Mouse (Mus musculus): ENCODE results near the gene Ss18l2.

Ss18l2 gene

DNA sequence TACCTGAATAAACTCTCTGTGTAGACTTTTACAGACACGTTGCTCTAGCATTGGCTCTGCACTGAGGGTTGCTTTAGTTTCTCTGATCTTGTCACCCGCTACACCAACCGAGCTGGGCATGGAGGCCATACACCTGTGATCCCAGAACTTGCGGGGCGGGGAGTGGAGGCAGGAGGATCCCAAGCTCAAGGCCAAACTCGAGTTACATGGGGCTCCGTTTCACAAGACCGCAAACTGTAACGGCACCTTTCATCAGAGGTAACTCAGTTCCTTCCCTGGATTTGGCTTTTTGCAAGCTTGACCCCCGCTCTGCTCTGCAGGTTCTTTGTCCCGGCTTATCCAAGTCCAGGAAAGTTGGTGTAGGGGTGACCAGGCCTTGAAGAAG lies 5.9 kb upstream of the Ss18l2 start:
- no peak for DNase-seq (ENCODE audit: low spot score)

DNA sequence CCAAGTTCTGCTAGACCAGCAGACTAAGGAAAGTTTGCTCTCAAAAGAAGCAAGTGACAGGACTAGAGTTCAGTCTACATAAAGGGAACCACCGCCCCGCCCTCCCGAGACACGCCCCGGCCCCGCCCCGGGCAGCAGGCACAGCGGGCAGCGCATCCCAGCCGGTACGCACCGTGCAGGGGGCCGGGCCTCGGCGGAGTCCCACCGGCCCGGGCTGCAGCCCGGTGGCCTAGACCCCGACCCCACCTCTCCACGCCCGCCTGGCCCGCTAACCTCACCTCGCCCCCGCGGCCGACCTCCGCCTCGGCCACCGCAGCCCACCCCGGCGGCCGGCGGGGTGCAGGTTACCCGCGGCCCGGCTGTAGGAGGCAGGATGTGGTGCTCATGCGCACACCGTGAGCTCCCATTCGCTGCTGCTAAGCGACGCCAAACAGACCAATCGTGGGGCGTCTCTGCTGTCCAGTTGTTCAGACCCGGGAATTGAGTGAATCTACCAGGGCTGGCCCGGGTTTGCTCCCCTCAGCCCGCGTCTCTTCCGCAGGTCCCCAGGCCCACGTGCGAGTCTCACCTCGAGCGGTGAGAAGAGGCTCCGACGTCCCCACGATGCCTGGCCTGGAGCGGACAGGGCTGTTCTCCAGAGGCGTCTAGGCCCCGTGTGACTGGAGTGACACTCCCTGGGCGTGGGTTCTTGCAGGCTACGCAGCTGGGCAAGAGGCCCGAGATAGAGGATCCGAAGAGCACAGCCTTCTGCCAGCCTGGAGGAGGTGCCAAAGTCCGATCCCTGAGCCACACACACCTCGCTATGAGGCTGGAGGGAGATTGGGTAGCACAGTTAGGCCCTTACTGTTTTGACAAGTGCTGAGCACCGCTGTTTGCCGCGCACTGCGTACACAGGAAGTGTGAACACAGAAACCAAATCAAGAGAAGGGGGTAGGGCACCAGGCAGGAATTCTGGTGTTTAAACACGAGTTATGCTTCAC lies 5.2 kb upstream of the Ss18l2 start, which contains the start of gene Sec22c:
Gene Sec22c (minus strand): TSS at position 845 of the 980 bp plus-strand sequence.
- peak; percentile 78 for DNase-seq (ENCODE audit: low spot score)

DNA sequence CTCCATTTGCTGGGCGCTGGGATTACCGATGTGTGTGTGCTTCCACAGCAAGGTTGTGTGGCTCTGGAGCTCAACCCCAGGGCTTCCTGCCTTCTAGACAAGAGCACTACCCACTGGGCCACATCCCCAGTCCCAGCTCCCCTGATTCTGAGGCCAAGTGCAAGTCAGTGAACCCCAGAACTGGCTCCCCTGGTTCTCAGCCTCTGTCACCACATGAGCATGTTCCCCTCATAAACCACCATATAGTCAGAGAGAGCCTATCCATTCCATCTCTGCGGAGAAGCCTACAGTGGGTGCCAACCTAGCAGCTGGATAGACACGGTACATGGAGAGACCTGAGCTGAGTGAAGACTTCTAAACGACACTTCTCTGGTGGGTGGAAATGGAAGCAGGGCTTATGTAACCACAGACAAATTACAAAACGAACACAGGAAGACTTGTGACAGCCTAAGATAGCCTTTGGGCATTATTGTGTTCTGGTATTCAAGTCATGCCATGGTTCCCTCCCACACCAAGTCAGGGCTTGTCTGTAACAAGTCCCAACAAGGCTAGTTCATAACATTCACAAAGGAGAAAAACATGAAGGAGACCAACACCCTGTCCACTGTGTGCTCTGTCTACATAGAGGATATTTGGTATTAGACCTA lies 4.0 kb upstream of the Ss18l2 start:
- no peak for DNase-seq (ENCODE audit: low spot score)

DNA sequence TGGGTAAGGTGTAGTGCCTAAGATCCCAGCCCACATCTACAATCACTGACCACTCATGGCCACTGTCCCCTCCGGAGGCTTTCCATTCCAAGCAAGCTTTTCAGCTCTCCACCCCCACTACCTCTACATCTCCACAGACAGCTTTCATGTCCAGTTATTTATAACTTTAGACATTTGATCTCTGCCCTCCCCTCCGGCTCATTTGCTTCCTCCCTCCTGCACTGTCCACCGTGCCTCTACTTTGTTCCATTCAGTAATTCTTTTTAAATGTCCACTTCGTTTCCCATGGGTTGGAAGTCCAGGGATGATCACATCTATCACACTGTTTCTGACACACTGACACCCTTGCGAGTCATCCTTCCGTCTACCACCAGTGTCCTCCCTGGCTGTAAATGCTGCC lies 2.3 kb upstream of the Ss18l2 start:
- DNase-seq (ENCODE audit: low spot score) = no peak

DNA sequence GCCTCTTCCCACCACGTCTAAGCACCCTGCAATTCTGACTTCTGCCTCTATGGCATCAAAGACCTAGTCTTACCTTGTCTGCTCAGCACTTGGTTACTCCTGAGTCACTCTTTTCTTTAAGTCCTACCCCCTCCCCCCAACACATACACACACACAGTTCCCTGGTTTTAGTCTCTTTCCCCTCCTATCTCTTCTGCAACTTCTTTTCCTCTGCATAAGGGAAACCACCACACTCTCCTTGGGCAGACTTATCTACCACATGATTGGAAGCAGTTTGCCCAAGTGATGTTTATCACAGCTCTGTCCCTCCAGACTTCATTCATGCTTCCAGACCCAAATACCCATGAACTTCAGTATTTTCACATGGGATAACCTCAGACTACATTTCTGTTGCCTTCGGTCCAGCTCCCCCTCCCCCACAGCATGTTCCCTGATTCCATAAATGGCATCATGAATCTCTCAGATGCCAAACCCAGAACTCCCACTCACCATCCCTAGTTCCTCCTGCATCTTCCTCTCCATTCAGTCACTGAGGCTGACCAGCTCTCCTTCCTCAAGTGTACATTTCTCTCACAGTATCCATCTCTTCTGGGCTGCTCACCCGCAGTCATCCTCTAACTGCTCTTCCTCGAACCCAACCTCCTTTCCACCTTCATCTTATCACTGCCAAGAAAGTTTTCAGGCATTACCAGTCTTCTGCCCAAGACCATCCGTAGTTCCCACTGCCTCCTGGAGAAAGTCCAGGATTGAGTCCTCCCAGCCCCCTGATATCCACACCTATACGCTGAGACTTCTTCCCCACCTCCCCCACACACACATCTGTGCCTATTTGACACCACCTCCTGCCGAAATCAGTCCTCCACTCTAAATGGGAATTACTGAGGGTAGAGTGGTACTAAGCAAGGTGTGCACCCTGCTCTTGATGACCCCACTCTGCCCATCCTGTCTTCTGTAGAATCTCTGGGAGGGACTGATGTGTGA lies 1.3 kb upstream of the Ss18l2 start:
- no peak for DNase-seq (ENCODE audit: low spot score)

DNA sequence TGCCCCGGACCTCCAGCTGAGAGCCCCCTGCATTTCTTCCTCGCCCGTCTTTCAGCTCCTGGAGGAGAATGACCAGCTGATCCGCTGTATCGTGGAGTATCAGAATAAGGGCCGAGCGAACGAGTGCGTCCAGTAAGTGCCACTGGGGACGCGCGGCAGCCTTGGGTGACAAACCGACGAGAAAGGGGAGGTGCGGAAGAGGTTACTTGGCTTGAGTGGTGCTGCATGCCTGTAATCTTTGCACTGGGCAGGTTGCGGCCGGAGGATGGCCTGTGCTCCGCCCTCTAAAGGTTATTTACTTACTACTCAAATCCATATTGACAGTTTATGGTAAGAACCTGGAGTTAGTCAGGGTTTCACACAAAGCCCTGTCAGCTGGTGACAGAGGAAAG lies 451 bp downstream of the Ss18l2 start:
- DNase-seq (ENCODE audit: low spot score) = no peak

DNA sequence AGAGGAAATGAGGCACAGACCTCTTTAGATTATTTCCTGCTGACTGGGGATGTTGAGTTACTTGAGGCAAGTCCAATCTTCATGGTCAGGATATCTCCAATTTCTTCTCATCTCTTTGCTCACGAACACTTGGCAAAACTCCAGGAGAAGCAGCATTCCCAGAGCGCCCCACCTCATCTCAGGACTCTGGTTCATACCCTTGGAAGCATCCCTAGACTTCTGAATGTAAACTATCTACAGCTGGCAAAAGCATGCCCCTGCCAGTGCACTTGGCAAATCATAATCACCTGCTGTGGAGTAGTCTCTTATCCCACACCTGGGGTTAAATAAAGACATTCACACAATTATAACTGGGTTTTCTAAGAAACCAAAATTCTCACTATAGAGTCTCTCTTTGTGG lies 6.9 kb downstream of the Ss18l2 start:
- no peak for DNase-seq (ENCODE audit: low spot score)

DNA sequence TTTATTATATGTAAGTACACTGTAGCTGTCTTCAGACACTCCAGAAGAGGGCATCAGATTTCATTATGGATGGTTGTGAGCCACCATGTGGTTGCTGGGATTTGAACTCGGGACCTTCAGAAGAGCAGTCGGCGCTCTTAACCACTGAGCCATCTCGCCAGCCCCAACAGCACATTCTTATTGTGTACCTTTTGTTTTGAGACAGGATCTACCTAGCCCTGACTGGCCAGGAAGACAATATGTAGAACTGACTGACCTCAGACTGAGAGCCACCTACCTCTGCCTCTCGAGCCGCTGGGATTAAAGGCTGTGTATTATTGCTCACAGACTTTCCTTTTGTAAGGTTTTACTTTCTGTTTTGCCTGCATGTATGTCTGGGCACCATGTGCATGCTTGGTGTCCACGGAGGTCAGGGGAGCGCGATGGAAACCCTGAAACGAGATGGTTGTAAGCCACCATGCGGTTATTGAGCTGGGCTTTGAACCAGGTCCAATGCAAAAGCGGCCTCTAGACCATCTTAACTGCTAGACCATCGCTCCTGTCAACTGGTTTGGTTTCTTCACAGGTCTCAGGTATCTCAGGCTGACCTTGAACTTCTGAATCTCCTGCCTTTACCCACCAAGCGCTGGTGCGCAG lies 8.1 kb downstream of the Ss18l2 start:
- DNase-seq (ENCODE audit: low spot score) = peak; percentile 43

DNA sequence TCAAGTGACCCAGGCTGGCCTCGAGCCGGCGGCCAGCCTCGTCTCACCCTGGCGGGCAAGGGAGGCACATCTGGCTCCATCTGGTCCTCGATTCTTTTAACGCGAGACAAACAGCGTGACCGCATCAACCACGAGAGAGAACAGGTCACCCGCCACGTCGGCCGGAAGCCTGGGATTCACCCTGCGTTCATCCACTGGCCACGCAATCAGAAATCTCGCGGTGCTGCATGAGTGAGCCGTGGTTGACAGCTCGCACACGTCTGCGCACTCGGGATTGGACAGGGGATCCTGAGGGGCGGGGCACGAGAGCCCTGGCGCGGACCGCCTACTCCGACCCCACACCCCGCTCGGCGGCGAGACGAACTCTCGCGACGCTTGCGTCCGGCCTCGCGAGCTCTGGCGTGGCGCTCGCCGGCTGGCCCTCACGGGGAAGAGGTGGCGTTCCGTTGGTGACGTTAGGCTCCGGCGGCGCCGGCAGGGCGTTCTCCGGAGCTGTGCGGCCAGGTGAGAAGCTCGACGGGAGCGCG lies 8.7 kb downstream of the Ss18l2 start, which contains the start of gene Nktr:
Gene Nktr (plus strand): TSS at position 378 of the 527 bp plus-strand sequence.
- DNase-seq (ENCODE audit: low spot score) = peak; percentile 97

DNA sequence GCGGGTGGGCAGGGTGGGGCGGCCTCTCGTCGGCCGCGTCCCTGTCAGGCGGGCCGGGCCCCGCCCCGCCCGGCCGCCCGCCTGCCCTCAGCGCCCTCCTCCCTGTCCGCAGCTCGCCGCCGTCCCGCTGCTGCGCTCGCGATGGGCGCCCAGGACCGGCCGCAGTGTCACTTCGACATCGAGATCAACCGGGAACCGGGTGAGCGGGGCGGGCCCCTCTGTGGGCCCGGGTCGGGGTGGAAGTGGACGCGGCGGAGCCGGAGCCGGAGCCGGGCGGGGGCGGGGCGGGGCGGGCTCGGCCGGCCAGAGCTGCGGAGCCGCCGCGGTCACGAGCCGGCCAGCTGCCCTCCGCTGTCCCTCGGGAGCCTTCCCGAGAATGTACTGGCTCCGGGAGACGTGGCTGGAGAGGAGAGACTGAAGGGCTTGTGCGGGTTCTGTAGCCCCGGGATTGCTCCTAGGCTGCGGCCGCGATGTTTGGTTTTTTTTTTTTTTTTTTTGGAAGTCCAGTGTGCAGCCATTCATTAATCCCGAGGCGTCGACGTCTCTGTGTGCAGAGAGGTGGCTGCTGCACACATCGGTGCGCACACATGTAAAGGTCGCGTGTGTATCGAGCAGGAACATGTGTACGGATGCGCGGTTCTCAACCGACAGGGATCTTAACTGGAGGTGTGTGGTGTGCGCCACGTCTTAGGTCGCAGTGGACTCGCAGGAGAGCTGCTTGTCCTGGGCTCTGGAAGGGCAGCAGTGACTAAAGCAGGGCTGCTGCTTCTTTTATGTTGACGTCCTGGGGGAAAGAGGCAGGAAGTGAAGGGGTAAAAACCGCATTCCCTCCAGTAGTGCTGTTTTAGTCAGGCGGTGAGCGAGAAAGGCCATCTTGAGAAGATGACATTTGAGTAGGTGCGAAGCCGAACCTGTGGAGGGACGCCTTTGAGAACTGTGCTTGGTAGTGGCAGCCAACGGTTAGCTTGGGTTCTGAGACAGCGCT lies 9.5 kb downstream of the Ss18l2 start:
- peak; percentile 46 for DNase-seq (ENCODE audit: low spot score)

DNA sequence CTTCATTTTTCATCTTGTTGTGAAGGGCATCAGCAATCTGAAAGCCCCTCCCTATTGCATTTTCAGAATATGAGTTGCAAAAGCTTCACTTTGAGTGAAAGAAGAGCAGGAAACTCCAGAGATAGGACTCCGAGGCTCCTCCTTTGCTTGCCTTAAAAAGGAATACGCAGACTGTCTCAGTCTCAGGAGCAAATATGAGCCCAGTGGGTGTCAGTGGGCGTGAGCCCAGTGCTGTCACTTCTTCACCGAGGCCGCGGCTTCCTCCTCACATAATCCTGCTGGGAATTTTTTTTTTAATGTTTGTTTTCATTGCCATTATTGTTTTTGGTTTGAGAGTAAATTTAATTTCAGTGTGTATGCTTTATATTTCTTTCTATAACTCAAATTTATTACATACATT lies 30.4 kb downstream of the Ss18l2 start:
- DNase-seq (ENCODE audit: low spot score) = no peak

DNA sequence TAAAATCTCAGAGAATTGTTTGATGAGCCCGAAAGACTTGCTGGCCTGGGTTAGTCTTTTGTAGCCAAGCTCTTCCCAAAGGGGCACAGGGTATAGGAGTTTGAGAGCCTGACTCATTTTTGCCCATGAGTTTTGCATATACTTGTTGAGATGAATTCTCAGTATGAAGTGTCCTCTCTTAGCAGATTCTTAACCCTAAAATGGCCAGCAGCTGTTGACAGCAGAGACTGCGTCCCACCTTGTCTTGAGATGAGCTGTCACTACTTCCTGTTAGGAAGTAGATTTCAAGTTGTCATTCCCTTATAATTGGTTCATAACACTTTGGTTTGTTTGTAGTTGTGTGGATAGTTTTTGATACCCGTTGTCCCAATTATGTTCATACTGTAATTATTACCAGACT lies 31.0 kb downstream of the Ss18l2 start:
- DNase-seq (ENCODE audit: low spot score) = no peak

DNA sequence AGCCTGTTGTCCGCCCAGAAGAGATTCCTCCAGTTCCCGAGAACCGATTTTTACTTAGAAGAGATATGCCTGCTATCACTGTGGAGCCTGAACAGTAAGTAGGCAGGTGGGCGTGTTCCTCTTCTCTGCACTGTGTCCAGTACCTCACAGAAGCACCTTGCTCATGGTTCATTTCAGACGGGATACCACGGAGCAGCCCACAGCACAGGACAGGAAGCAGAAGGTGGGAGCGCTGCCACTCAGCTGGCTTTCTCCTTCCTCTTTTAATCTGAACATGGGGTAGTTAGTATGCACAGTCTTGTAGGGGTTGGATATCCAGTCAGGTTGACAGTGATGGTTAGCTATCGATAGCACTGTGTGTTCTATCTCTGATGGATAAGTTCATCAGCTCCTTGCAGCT lies 33.9 kb downstream of the Ss18l2 start:
- DNase-seq (ENCODE audit: low spot score) = no peak

DNA sequence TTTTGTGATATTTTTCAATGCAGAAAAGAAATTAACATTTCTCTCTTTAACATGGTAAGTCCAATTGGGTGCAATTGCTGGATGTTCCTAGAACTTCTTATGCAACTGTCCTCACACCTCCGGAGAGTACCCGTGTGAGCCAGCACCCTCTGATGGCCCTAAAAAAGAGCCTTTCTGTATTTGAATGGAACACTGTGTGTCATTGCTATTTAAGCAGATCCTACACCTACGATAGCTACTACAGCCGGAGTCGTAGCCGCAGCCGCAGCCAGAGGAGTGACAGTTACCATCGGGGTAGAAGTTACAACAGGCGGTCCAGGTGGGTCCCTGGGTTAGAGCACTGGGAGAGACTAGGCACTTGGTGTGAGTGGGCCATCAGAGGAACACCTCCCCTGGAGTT lies 42.6 kb downstream of the Ss18l2 start:
- DNase-seq (ENCODE audit: low spot score) = no peak

DNA sequence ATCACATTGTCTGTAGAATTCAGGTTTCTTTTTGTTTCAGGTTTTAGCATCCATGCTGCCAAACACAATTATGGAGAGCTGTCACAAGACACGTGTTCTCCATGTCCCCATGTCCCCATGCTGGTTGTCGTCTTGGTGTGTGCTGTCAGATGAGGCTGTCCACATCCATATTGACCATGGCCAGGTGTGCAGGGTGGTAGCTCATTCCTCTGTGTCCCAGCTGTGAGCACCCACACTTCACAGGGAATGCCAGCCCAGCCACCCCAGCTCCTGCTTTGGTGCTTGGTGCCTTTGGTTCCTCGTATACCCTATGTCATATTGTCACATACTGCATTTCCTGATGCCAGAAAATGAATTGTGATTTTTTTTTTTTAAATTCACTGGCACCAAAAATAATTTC lies 44.5 kb downstream of the Ss18l2 start:
- DNase-seq (ENCODE audit: low spot score) = no peak

DNA sequence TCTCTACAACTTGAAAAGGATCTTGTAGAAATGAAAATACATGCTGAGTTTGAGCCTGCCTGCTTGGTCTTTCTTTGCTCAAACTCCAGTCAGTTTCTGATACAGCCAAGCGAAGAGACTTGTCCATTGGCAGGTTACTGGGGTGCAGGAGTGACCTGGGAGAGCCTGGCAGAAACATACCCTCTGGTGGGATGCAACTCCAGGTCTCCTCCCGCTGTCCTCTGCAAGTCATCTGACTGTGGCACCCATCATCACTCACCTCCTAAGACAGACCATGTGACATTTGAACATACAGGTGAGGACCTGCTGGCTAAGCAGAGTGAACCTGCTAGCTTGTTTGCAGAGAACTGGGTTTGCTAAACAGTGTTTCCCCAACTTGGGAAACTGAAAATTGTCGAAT lies 46.7 kb downstream of the Ss18l2 start:
- DNase-seq (ENCODE audit: low spot score) = no peak

DNA sequence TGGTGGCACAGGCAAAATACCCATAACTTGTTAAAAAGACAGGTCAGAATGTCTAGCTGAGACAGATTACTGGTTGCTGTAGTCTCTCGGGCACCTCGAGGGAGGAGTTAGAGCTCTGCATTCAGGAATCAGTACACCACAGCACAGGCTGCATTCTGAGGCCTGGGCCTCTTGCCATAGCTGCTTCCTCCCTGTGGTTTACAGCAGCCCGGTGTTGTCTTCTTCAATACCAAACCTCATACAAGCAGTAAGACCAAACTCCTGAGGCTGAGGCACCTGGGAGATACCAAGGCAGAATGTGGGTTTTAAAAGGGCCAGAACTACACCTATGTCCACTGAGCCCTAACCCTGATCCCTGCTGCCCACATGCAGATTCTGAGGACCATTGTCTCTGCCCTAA lies 47.3 kb downstream of the Ss18l2 start:
- peak; percentile 53 for DNase-seq (ENCODE audit: low spot score)

DNA sequence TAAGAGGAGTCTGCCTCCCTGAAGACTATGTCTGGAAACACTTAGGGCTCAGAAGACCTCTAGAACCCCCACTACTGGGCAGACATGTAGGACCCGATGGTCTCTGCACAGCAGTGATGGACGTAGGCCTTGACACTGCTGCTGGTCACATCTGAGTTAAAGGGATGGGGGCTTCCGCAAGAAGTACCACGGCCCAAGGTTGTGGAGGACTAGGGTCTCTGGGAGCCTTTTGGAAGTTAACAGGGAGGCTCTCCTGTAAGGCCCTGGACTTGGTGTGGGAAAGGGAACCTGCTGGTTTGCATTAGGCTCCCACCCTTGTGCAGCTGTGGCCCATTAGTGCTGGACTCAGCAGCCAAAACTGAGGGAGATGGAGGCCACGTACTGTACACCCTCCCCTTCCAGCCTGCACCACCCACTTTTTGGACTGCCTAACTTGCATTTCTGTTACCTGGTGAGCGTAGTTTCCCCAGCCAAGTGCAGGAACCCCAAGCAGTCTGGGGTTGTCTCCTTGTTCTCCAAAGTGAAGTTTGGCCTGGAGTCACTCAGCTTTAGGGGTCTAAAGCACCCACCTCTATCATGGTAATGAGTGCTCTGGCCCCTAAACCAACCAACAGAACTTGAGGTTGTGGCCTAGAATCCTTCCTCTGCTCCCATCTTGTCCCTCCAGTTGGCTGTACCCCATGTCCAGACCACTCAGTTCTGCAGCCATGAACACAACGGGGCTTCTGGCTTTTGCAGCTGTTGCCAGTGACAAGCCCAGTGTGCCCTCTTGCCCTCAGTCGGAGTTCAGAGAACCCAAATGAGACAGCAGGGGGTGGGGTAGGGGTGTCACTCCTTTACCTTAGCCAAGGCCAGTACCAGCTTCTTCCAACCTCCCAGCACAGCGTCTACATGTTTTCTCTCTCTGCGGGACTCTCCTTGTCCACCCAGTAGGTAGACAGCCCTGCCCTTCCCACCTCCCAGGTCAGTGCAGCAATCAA lies 48.0 kb downstream of the Ss18l2 start:
- no peak for DNase-seq (ENCODE audit: low spot score)

Data from T-cell, adult 2 months (primary cell).